Mouse (Mus musculus) small intestine, adult 2 months (tissue): Measurements from ENCODE around the gene Pcsk6.

Experiments
- CTCF ChIP-seq: fragments of 200-500 bp; IDR thresholded peaks from 2 replicates; pipeline ENCODE4 v1.5.1; 2012; ENCODE audit warnings: low read depth, mild to moderate bottlenecking, control low read depth, inconsistent platforms, low read length, moderate library complexity, mixed read lengths; ENCODE audit not compliant: insufficient replicate concordance, insufficient read length; ENCODE audit errors: extremely low read depth
- POLR2A ChIP-seq: fragments of 200-500 bp; IDR thresholded peaks from 2 replicates; pipeline ENCODE4 v1.6.1; 2012; ENCODE audit warnings: low read depth, mild to moderate bottlenecking, control low read depth, inconsistent platforms, low read length, moderate library complexity

DNA sequence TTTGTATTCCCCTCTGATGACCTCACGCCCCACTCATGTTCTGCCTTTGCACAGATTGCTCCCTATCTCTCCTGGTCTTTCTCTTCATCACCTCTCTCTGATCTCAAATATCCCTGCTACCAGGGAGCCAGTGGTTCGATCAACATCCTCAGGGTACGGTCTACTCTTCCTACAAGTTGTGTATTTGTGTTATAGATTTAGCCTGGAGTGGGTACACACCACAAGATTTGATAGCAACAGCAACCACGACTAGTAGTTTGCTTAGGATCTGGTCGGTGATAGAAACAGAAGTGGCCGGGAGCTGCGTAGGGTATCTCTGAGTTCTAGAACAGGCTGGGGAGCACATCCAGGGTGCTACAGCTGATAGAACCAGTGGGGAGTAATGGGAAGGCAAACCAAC, 54.3 kb downstream of the Pcsk6 start:
- TF ChIP-seq CTCF (no peak), POLR2A (no peak)
